Mouse (Mus musculus) natural killer cell, adult 2 months (primary cell): ENCODE data around the gene Gm11172.
A peak's percentile ranks its signal among the peaks of the same experiment; 100 is the strongest.

Experiments
- DNase-seq, 2 experiments: peaks; one replicate each; pipeline ENCODE4 v3.0.0; 2022; ENCODE audit warnings: low spot score in 2 of 2

The Gm11172 gene

DNA sequence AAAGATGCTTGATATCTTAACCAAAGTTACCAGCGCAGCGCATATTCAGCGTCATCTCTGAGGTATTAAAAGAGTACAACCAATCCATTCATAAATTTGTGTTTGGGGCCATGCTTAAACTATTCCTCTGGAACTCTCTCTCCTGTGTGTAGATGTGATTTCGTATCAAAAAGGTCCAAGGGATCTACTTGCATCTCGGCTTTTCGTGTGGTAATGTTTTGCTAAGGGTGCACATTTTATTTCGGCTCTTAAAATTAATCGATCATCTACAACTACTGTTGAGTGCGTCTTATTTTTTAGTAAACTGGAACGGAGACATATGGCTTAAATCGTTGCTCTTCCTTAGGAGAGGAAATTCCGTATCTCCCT is 21.8 kb downstream of the Gm11172 start:
- no peak for DNase-seq

GRCm38 (mm10) chr16:10834911-10835587 is 22.3 kb downstream of the Gm11172 start, which contains the start of gene Rmi2:
Rmi2 (plus strand) TSS chr16:10835059.
- peak; percentile 61 to 75 for DNase-seq

DNA sequence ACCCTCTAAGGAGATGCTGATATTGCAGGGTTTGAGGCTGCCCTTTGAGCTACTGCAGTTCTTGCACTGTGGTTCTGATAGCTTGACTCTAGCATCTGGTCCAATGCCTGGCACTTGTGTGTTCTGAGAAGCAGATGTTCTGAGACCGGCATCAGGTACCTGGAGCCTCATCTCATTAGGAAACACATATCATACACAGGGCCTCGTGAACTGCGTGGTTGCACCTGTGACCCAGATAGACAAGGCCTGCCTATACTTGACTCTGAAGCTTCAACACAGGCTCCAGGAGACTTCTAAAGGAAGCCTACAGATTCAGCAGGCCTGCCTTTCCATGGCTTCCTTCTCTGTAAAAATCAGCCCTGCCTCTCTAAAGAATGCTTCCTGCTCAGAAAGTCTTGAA is 23.7 kb downstream of the Gm11172 start:
- no peak for DNase-seq

GRCm38 (mm10) chr16:10837250-10837649 is 24.5 kb downstream of the Gm11172 start:
- no peak for DNase-seq

- no peak for DNase-seq
Measured at GRCm38 (mm10) chr16:10837903-10838302, 25.2 kb downstream of the Gm11172 start.

DNA sequence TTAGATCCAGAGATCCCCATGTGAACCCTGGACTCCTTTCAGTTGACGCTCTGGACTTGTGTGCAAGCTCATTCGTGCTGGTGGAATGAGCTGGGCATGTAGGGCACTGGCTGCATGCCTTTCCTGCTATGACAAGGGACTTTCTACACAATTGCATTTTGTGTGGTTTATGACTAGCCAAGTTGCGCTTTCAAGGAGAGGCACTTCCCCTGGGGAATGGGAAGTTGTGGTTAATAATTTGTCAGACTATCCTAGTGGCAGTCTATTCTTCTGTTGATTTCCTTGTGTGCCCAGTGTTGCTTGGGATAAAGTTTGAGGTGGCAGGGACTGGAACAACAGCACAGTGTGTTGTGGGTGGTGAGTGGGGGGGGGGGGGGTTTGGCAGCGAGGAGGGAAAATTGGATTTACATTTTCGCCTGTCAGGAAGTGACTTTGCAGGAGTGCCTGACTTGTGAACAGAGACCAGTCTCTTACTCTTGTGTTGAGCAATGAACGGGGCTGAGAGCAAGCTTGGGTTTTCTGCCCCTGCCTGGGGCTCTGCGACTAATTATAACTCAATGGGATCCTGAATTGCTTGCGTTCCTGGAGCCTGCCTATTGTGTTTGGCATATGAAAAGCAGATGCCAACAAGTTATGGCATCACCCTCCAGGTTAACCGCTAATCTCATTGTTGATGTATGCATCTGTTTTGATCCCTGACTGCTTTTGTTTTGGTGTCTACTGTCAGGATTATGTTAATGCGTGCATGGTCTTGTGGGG is 26.0 kb downstream of the Gm11172 start:
- no peak for DNase-seq

GRCm38 (mm10) chr16:10840018-10840417 is 27.3 kb downstream of the Gm11172 start:
- no peak for DNase-seq

GRCm38 (mm10) chr16:10842282-10842855 is 29.7 kb downstream of the Gm11172 start:
- DNase-seq, result no peak

- DNase-seq, result peak; percentile 64 to 68
Measured at GRCm38 (mm10) chr16:10843486-10844318, 31.0 kb downstream of the Gm11172 start.

GRCm38 (mm10) chr16:10844319-10844670 is 31.6 kb downstream of the Gm11172 start:
- DNase-seq, result no peak

DNA sequence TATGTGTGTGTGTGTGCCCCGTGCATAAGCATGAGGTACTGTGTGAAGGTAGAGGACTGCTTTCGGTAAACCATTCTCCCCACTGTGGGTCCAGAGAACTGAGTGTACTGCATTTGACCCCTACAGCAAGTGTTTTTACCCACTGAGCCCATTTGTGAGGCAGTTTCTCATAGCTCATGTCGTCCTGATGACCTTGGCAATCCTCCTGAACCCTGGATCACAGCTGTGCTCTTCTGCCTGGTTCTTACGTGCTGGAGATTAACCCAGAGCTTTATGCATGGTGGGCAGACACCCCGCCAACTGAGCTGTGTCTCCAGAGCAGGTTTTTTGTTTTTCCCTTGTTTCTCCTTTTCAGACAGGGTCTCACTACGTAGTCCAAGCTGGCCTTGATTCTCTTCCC is 33.2 kb downstream of the Gm11172 start:
- DNase-seq, result no peak

DNA sequence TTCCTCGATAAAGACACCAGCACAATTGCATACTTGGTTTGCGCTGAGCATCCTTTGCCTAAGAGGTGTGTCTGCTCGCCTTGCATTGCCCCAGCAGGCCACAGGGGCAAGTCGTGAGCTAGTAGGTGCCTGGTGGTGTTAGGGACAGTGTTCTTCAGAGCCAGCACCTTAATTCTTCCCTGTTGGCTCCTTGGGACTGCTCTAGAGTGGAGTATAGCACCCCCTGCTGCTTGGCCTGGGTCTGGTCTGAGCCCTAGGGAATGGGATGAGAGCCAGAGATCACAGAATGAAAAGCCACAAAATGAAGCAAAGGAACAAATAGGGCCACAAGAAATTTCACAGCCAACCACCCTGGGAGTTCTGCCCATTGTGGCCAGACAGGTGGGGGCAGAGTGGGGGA is 33.8 kb downstream of the Gm11172 start:
- DNase-seq, result peak in 1 of 2 experiments; percentile 42

DNA sequence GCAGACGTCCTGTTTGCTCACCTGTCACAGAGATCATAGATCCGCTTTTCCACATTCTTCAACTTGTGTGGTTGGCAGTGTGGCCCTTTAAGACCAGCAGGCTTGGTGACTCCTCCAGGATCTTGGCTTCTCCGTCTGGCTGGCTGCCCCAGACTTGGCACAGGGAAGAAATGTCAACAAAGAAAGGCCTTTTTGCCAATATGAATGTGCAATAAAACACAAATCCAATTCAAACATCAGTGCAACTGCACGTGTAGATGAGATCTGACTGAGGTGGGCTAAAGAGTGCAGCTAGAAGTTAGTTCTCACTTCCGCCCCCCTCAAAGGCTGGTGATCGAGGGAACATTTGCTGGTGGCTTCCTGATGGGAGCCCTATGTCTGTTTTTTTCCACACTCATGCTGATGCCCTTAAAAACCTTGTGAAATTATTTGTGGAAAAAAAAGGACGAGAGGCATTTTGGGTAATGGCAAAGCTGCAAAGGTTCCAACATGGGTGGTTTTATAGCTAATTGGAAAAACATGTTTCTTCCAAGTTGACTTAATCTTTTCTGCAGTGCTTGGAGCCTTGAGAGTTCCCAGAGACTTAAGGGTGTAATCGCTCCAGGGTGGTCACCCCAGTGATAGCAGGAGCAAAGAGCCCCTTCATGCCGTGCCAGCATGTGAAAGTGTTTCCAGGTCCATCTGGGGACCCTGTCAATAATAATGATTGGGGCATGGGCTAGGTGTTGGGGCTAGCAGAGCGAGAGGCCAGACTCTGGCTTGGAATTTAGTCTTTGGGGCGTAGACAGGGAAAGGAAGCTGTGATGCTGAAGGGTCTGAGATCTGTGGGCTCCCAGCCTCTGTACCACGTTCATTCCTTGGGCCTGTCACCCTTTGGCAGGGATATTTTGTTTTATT is 37.5 kb downstream of the Gm11172 start:
- no peak for DNase-seq

- DNase-seq, result no peak
Measured at GRCm38 (mm10) chr16:10850905-10851304, 38.2 kb downstream of the Gm11172 start.

DNA sequence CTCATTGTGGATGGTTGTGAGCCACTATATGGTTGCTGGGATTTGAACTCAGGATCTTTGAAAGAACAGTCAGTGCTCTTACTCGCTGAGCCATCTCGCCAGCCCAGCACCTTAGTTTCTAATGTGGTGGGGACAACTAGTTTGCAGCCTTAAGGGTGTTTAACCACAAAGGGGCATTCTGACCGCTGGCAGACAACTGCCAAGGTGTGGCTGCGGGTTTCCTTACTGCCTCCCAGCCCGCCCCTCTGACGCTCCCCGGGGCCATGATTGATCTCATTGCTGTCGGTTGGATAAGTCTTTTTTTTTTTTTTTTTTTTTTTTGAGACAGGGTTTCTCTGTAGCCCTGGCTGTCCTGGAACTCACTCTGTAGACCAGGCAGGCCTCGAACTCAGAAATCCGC is 39.5 kb downstream of the Gm11172 start:
- peak; percentile 57 to 74 for DNase-seq

GRCm38 (mm10) chr16:10859726-10860245 is 47.1 kb downstream of the Gm11172 start:
- peak in 1 of 2 experiments; percentile 51 for DNase-seq

DNA sequence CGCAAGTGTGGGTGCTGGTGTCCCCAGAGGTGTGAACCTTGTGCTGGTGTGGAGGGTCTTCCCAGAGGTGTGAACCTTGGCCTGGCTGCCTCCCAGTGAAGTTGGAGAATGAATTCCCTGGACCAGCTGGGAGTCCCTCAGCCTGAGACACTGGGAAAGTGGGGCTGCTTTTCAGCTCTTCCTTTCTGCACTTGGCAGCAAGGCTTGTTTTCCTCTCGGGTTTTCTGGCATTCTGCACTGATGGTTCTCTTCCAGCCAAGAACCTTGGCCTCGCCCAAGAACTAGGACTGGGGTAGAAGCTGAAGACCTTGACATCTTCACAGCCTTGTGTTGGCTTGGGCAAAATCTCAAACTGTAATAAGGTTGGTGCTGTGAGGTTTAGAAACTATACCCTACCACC is 48.7 kb downstream of the Gm11172 start:
- DNase-seq, result no peak
